Mouse (Mus musculus) layer of hippocampus, postnatal 36 days (tissue): ENCODE data around the gene Tuba1c. TPM values are rescaled to one million over a fixed set of nuclear protein-coding genes. Genes with fewer than 3 reads are reported as not detected.
"Not testable (repeated sequence)": the region's sequence is repeated elsewhere in the genome, so short reads cannot be mapped to it uniquely, and the experiment has no call there.

Experiments
- DNase-seq, 2 experiments: peaks; one replicate each; pipeline ENCODE4 v3.0.0; 2022
- total RNA-seq, 2 experiments: library from RNA; stranded (reverse); gene quantifications; 2 replicates each; pipeline ENCODE4 v1.2.3; 2021

The Tuba1c gene
- total RNA-seq, 2 experiments from 2014 or later, result 56.8 to 66.3 TPM

DNA sequence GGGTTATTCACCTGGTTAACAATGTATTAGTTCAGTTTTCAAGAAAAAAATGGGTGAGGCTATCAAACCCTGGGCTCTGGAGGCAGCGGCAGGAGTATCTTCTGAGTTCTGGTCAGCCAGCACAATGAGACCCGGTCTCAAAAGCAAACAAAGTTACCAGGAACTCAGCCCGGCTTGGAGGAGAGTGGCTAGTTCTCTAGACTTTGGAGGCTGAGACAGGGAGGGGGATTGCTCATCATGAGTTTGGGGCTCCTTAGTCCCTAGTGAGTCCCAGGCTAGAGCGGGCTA, 1.6 kb downstream of the Tuba1c start:
- no peak for DNase-seq

DNA sequence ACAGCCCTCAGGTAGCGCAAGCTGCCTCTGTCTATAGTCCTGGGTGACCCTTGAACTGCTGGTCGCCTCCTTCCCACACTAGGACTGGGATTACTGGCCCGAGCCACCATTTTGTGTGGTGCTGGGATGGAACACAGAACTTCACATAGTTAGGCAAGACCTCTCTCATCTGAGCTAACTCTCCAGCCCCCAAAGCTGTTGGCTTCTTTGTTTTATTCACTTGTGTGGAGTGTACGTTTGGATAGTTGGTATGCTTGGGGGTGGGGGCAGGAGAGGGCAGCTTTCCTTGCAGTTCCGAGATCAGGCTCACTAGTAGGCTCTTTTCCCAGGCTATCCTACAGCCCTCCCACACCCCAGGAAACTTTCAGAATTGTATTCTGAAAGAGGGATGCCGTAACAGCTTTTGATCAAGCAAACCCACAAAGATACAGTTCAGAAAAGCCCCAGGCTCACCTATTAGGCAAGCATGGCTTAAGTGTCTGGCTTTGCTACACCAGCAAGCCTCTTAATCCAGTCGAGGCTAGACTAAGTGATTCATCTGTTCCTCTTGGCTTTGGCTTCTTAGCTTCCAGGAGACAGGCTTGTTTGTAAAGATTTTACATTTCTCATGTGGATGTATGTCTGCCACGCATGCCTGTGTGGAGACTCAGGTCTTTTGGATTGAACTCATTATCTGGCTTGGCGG, 2.5 kb downstream of the Tuba1c start:
- no peak for DNase-seq

DNA sequence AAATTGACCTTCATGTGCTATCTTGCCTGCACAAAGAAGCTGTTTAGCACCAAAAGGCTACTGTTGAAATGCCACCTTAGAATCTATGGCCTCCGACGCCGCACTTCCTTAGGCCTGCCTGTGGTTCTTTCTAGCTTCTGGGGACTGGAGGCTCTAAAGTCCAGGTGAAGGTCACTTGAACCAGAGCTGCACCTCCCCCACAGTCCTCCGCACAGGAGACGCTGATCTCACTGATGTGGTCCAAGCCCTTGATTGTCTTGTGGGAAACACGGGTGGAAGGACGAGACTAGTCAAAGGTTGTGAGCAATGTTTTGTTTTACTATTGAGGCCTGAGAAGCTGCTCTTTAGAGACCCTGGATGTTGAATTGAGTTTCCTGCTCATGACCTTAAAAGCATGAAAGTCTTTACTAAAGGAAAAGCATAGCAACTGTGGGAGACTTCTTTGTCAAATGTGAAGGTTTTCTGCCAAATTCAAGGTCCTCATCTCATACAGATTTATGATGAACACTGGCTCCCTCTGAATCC, 3.1 kb downstream of the Tuba1c start:
- DNase-seq, result no peak

DNA sequence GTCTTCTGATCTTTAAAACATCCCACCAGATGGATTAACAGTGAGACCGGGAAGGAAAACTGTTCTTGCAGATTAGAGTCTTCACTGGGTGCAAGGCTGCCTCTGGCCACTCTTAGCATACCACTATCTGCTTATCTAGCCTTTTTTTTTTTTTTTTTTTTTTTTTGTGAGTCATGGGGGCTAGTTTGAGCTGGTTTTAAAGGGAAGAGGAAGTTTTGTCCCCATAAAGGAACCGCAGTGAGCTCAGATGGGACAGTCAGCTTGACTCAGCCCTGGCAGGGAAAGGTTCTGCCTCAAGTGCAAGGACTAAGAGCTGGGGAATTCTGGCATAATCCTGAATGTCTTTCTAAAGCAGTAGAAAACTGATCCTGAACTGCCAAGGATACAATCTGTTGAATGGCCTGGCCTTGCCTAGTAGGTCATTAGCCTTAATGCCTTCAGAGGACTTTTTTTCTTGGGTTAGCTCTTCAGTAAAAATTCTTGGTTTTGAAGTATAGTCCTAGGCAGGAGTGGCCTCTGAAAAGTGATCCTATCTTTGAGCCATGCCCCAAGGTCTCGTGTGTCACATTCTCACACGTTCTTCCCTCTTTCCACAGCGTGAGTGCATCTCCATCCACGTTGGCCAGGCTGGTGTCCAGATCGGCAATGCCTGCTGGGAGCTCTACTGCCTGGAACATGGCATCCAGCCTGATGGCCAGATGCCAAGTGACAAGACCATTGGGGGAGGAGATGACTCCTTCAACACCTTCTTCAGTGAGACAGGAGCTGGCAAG, 4.0 kb downstream of the Tuba1c start:
- DNase-seq, result no peak

DNA sequence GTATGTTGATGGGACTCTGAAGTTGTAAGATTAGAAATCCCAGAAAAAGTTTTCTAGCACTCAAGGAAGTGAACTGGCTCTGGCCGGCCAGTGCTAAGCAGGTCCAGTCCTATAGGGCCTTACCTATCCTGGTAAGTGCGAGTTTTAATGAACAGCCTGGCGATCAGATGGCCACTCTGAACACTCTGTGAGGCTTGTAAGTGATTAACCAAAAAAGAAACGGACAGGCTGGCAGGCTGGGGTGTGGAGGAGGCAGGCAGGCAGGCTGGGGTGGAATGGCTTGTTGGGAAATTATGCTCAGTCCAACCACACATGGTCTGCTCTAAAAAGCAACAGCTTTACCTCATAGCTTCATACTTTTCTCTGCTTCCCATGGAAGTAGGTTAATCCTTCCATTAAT, 5.7 kb downstream of the Tuba1c start:
- DNase-seq, result no peak

DNA sequence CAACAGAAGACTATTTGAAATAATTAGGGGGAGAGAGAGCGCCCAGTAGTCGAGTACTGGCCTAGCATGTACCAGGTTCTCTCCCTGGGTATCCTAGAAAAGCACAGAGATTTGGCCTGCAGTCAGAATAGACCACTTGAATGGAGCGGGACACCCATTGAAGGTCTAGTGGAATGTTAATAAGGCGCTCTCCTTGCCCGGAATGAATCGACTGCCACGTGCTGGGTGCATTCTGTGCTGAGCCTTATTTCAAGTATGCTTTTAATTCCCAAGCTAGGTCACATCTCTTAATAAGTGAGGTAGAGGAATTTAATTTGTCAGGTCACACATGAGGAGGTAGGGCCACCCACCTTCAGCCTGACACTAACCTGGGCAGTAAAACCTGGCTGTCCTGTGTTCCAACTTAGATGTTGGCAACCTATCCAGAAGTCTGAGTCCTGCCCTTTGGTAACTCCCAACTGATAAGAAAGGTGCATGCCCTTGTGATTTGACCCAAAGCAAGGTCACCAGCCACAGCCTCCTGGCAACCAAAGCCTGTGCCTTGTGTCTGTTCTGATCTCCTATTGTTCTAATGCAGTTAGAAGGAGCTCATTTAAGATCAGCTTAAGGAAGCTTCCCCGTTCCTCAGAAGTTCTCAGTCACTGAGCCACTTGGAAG, 6.7 kb downstream of the Tuba1c start:
- DNase-seq, result no peak

DNA sequence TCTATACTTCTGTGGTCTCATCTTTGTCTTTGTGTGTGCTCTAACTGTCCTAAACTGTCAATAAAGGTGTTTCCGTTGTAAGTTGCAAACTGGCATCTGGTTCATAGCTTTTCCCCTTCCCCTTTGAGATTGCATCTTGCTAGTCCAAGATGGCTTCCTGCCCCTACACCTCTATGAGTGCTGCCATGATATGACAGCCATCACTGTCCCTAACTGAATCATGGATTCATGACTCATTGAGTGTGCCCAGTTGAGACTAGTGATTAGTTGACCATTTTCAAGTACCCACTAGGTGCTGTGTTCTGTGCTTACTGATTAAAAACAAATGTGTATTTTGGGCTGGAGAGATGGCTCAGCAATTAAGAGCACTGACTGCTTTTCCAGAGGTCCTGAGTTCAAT, 8.3 kb downstream of the Tuba1c start:
- no peak for DNase-seq

DNA sequence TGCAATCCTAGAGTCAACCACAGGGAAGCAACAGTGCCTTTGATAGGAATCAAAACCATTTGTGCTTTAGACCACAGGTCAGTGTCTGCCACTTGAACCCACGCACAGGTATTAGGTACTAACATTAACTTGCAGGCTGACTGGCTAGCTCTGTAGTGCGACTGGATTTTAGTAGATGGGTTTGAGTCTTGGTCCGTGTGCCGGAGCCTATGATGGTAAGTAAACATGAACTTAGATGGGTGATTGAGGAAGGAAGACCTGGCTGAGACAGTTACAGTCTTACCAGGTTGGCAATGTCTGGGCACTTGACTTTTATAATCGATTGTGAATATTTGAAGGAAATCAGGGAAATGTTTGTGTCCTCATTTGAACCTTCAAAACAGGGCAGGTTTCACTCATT, 9.1 kb downstream of the Tuba1c start:
- no peak for DNase-seq

DNA sequence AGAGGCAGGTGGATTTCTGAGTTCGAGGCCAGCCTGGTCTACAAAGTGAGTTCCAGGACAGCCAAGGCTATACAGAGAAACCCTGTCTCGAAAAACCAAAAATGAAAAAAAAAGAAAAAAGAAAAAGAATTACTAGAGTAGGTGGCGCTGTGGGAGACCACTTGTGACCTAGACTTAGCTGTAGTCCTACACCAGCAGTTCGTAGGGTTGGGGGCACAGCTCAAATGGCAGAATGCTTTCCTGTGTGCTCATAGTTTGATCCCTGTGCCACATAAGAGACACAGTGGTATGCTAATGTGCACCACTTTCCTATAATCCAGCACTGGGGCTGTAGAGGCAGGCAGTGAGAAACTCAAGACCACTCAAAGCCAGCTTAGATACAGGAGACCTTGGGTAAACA, 9.6 kb downstream of the Tuba1c start:
- DNase-seq, result no peak

DNA sequence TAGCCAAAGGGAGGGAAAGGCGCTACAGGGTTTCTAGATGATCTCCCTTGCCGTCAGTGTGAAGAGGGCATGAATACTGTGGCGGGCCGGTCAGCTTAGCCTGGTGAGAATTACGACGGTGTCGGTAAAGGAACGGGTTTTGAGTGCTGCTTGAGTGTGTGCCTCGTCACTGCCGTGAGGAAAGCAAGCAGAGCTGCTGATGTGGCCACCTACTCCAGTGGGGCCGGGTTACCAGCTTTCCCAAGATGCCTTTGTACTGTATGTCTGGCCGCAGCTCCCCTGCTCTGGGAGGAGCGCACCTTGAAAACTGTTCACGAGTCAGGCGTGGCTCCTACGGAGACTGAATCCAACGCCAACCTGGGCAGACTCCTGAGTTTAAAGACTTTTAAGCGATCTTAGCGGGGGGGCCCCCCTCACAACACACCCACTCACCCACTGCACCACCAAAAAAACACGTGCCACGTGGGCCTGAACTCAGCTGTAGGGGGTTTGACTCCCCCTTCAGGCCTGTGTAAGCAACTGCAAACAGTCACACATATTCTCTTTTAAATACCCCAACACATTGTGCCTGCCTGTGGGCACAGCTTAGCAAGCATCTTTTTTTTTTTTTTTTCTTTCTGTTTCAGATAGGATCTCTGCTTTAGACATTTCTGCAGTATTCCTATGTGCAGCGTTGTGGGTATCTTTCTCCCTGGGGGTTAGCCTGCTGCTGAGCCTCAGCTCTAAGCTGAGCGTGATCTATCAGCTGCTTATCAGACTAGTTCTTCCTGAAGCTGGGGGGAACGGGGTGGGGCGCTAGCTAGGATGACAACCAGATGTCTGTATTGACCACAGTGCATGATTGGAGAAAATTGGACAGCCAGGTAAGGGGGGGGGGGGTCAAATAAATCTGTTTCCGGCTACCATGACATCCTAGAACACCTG, 10.6 kb downstream of the Tuba1c start:
- no peak for DNase-seq

DNA sequence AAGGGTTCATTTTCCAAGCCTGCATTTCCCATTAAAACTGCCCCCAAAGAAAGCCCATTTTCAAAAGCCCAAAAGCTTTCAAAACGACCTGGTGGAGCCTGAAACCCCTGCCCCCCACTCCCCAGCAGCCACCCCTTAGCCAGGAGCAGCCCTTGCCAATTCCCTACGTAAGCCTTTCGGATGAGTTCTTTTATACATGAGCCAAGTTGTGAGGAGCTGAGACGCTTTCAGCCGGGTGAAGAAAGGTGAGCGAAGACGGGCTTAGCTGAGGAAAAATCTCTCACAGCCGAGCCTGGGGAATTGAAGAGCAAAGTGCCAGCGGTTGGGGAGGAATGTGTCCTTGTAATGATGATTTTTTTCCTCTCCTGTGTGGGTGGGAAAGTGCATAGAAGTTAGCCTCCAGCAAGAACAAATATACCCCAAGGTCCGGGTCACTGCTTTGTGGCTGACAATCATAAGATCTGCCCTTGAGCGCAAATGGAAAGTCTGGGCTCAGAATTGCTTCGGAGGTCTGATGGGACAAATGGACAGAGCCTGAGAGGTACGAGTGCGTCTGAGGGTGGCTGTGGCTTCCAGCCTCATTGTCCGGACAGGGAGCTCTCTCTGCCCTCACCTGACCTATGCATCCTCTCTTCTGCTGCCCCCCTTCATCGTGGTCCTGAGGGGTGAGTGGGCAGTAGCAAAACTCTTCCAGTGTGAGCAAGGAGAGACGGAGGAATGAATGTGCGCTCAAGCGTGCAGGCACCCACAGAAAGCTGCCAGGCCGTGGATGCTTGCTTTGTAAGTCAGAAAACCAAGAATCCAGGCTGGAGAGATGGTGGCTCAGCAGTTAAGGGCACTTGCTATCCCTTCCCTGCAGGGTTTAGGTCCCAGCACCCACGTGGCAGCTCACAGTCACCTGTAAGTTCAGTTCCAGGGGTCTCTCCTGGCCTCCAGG, 11.5 kb downstream of the Tuba1c start:
- DNase-seq, result no peak

DNA sequence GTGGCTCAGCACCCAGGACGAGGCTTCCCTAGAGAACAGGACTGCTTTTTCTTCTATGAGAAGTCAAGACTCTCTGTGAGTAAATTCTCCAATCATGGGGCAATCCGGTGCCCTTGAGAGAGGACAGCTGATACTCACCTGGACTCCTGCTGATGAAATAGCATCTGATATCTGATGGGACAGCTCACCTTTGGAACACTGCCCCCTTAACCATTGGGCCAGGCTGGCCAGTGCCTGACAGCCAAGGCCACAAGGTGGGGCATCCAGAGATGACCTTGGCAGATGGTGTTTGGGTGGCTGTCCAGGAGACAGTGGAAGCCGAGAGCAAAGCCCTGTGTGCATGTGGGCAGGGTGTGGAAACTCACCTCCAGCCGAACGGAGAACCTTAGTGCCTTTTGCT, 12.6 kb downstream of the Tuba1c start:
- no peak for DNase-seq

DNA sequence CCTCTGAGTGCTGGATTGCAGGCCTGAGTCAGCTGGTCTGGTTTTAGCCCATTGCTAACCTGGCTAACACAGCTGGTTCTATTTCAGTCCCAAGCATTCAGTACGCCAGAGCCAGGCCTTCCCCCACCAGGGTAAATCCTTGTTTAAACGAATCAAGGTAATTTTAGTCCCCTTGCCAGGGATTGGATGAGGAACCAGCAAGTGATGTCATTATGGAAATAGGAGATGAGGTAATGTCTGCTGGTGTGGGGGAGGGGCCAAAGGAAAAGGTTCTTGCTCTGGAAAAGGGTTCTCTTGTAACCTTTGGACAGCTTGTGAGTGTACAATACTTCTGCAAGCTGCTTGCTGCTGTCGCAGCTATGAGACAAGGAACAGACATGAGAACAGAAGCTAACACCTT, 15.2 kb downstream of the Tuba1c start:
- no peak for DNase-seq

DNA sequence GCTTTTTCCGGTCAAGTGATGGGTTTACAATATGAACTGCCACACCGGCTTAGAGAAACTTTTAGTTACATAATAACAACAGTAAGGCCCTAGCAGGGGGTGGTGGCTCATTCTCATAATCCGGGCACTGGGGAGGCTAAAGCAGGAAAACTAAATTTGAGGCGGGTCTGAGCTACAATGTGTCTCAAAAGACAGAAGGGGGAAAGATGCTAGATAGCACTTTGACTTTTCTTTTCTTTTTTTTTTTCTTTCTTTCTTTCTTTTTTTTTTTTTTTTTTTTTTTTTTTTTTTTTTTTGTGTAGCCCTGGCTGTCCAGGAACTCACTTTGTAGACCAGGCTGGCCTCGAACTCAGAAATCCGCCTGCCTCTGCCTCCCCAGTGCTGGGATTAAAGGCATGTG, 16.0 kb downstream of the Tuba1c start:
- not testable (repeated sequence) for DNase-seq

DNA sequence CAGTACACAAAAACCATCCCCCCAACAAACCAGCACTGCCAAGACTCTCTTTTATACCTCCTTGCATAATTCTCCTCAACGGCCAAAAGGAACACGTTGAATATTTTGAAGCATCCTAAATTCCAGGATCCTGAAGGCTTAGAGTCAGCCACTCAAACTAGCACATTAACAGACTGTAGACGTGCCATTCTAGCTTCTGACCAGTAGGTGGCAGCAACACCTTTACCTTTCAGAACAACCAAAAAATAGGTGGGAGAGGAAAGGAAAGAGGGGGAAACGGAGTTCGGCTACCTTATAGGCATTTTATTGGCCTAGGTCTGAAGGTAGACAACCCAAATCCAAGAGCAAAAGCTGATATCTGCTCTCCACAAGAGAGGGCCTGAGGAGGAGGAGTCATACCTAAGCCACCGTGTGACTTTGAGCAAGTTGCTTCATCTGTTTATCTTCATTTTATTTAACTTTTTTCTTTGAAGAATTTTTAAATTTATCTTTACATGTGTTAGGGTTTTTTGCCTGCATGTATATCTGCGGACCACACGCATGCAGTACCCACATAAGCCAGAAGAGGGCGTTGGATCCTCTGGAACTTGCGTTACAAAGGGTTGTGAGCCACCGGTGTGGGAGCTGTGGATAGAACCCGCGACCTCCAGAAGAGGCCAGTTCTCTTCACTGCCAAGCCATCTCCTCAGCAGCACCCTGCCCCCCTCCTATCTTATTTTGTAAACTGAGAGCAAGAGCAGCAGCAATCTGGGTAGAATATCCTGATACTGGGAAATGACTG, 20.0 kb downstream of the Tuba1c start:
- DNase-seq, result peak in 1 of 2 experiments; percentile 49

DNA sequence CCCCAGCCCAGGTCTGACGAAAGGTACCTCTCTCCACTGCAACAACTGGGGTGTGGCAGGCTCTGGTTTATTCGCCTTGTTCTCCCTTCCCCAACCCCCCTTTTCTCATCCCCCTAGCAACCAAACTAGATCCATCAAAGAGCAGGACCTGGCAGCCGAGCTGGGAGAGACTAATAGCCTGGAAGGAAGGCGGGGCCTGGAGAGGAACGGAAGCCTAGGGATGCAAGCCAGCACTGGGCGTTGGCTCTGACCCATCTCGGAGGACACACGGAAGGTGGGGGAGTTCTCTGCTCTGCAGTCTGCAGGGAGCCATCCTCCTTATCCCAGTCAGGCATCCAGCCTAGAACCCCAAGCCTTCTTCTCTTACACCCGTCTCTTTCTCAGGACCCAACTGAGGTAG, 23.7 kb downstream of the Tuba1c start:
- no peak for DNase-seq

DNA sequence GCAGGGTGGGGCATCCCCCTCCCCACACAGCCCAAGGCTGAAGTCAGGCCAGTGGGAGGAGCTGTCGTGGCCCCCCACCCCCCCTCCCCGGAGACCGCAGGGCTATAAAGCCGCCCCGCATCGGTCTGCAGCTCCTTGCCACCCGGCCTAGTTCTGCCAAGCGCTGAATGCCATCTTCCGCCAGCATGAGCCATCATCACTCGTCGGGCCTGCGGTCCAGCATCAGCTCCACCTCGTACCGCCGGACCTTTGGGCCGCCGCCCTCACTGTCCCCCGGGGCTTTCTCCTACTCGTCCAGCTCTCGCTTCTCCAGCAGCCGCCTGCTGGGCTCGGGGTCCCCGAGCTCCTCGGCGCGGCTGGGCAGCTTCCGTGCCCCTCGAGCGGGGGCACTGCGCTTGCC, 25.3 kb downstream of the Tuba1c start, which contains the start of gene Prph:
Gene Prph (plus strand): TSS at position 135 of the 400 bp plus-strand sequence.
- no peak for DNase-seq

DNA sequence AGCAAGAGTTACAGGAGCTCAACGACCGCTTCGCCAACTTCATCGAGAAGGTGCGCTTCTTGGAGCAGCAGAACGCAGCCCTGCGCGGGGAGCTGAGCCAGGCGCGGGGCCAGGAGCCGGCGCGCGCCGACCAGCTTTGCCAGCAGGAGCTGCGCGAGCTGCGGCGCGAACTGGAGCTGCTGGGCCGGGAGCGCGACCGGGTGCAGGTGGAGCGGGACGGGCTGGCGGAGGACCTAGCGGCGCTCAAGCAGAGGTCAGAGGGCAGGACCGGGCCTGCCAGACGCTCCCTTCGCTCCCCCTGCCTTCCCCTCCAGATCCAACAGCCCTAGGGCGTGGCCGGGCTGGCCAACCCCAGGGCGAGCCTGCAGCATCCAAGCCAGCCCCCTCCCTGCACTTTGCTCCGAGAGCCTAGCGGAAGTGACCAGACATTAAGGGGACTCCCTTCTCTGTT, 25.8 kb downstream of the Tuba1c start:
- no peak for DNase-seq

DNA sequence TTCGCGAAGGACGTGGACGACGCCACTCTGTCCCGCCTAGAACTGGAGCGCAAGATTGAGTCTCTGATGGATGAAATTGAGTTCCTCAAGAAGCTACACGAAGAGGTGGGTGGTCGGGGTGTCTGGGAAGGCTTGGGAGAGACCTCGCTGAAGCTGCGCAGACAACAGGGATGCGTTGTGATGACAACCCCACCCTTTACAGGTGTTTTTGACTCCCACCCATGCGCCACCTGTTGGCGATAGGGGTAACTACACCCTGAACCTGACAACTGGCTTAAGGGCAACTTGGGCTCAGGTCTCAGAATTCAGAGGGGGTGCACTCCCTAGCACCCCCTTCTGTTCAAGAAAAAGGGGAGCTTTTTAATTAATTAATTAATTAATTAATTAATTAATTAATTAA, 26.6 kb downstream of the Tuba1c start:
- no peak for DNase-seq

DNA sequence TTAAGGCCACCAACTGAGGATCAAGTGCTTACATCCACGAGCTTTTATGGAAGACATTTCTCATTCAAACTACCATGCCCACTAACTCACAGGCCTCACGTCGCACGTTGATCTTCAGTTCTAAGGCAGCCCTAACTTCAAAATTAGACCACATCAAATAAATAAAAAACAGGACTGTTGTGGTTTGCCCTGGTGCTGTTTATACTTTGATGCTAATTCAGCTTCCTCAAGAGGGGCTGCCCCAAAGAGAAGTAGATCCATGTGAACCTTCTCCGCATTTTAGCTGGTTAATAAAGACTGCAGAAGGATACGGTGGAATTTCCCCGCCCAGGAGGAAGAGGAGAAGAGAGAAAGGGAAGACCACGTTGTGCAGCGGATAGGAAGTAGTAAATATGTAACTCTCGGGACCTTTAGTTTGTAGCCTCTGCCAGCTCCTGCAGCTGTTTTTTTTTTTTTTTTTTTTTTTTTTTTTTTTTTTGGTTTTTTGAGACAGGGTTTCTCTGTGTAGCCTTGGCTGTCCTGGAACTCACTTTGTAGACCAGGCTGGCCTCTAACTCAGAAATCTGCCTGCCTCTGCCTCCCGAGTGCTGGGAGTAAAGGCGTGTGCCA, 36.0 kb downstream of the Tuba1c start:
- DNase-seq, result no peak
